Mouse (Mus musculus): ENCODE data around the gene Adipor2. TPM values are rescaled to one million over a fixed set of nuclear protein-coding genes. Genes with fewer than 3 reads are reported as not detected.

Adipor2 gene
- polyA plus RNA-seq, 1 experiment from 2014 or later = 27.9 TPM

DNA sequence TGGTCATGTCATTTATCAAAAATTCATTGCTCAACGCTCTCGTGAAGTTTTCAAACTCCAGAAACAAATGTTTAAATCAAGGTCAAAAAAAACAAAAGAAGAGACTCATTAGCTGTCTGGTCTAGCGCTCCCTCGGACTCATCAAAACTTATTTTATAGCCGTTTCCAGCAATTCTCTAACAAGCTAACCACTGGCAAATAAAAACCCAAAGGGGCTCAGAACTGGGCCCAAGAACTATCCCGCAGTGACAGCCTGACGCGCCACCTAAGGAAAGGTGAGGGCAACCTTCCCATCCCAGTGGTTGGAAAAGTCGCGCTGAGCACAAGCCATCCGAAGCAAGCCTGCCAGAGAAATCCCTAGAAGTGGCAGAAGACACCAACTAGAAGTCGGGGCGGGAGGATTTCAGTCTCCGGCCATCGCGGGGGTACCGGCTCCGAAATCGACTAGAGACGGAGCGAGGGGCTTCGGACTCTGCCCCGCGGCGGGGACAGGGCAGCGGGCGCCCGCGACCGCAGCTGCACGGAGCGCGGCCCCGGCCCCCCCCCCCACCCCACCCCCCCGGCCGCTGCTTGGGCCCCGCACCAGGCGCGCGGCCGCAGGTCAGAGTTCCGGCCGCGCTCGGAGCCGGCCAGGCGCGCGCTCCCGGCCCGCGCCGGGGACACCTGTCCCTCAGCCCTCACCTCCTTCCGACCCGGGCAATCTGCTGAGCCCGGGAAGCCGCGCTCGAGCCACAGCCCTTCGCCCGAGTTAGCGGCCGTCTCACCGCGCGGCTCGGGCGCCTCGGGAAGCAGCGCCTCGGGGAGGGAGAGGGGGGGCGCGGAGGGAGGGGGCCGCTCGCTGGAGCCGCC, 29.5 kb downstream of the Adipor2 start:
- WGBS = 1% methylated on average over 48 of the region's 76 CpGs
- peak overlapping the region; percentile 90 for H3K27ac ChIP-seq
- no peaks in the 10 kb centered on the region for H3K9me3 ChIP-seq
- H3K4me1 ChIP-seq (replicated peaks) = peaks cover 11% of the 10 kb centered on the region
- H3K36me3 ChIP-seq = no peaks in the 10 kb centered on the region
- no peaks in the 10 kb centered on the region for H3K27me3 ChIP-seq
- peak overlapping the region; percentile 67 for H3K4me2 ChIP-seq
- ATAC-seq (ENCODE audit: insufficient number of reproducible peaks, insufficient read depth, low FRiP score, low TSS enrichment, low read depth) = peak; percentile 86
- H3K4me3 ChIP-seq (replicated peaks) = peak overlapping the region; percentile 85
- H3K9ac ChIP-seq (replicated peaks) = peak overlapping the region; percentile 81

DNA sequence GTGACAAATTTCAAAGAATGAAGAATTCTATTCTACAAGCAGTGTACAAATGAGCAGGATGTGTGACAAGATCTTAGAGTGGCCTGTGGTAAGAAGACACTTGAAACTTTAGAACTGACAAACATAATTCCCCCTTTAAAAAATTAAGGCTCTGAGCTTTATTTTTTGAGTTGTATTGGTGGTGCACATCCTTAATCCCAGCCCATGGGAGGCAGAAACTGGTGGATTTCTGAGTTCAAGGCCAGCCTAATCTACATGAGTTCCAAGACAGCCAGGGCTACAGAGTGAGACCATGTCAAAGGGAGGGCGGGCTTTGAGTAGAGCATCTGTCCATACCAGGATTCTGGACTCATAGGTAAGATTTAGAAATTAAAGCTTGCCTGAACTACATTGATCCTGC, 30.7 kb downstream of the Adipor2 start:
- H3K27ac ChIP-seq = no peak overlapping the region
- H3K4me2 ChIP-seq = peak overlapping the region; percentile 67; the same call in 1 of the 2 replicates

DNA sequence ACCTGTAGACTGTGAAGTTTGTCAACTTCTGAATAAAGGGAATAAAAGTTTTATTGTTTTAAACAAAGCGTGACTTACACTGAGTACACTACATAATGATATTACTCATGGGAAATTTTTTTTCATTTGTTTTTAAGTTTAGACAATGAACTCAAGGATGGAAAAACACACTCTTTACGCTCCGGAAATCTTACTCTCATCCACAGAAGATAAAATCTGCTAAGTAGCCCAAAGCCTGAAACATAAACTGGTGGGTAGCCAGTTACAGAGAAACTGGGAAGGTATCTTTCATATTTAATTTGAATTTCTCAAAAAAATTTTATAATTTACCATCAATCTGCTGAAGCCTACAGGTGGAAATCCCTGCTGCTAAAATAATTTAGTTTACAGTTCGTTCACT, 31.1 kb downstream of the Adipor2 start:
- no peak for ATAC-seq (ENCODE audit: insufficient number of reproducible peaks, insufficient read depth, low FRiP score, low TSS enrichment, low read depth)
- no peaks in the 10 kb centered on the region for H3K36me3 ChIP-seq
- peaks cover 11% of the 10 kb centered on the region for H3K4me1 ChIP-seq (replicated peaks)
- no peak overlapping the region for H3K4me2 ChIP-seq
- no peaks in the 10 kb centered on the region for H3K9me3 ChIP-seq
- no peak overlapping the region for H3K9ac ChIP-seq (replicated peaks)
- 89% methylated on average over 4 of the region's 4 CpGs for WGBS
- H3K4me3 ChIP-seq (replicated peaks) = no peak overlapping the region
- H3K27me3 ChIP-seq = no peaks in the 10 kb centered on the region
- no peak overlapping the region for H3K27ac ChIP-seq

More for the DNA sequence above, 30.7 kb downstream of the Adipor2 start:
- ATAC-seq (ENCODE audit: insufficient number of reproducible peaks, insufficient read depth, low FRiP score, low TSS enrichment, low read depth) = no peak
- WGBS = 92% methylated on average over 1 of the region's 1 CpGs
- Histone ChIP-seq H3K4me1 (replicated peaks) (peaks cover 11% of the 10 kb centered on the region), H3K4me3 (replicated peaks) (0 out of 2 replicates have a peak overlapping the region, but pooled peaks have one; percentile 85), H3K36me3 (no peaks in the 10 kb centered on the region), H3K9ac (replicated peaks) (no peak overlapping the region), H3K9me3 (no peaks in the 10 kb centered on the region), H3K27me3 (no peaks in the 10 kb centered on the region)

DNA sequence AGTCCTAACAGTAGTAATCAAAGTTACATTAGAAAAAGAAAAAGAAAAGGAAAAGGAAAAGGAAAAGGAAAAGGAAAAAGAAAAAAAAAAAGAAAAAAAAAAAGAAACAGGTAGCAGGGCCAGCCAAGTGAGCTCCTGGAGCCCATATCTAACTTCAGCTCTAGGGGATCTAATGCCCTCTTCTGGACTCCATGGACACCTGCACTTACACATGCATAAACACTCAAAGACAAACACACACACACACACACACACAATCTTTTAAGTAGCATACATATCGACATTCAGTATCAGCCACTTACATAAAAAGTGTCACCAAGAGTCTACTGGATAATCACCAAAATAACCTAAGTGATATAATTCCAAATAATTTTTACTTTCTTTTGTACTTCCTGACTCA, 31.8 kb downstream of the Adipor2 start:
- 100% methylated on average over 1 of the region's 1 CpGs for WGBS
- H3K4me3 ChIP-seq (replicated peaks) = no peak overlapping the region
- ATAC-seq (ENCODE audit: insufficient number of reproducible peaks, insufficient read depth, low FRiP score, low TSS enrichment, low read depth) = no peak

DNA sequence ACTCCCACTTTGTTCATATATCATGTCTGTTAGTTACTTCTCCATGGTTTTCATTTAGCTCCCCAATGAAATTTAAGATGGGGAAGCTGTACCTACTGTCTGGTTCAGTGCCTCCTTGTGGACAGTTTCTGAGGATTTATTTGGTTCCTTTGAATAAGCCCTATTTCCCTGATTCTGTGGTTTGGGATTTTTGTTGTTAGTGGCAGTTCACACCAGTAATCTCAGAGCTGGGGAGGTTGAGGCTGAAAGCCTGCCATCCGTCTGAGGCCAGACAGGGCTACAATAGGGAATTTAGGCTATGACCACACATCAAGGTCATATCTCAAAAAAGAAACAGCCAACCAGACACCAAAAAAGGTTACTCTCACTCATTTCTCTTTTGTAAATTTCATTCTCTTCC, 38.9 kb downstream of the Adipor2 start:
- no peaks in the 10 kb centered on the region for H3K9me3 ChIP-seq
- no peak overlapping the region for H3K27ac ChIP-seq
- H3K36me3 ChIP-seq = no peaks in the 10 kb centered on the region
- H3K27me3 ChIP-seq = no peaks in the 10 kb centered on the region
- H3K4me1 ChIP-seq (replicated peaks) = no peaks in the 10 kb centered on the region; the same call in 1 of the 2 replicates
- no peak overlapping the region for H3K9ac ChIP-seq (replicated peaks)
- no peak for ATAC-seq (ENCODE audit: insufficient number of reproducible peaks, insufficient read depth, low FRiP score, low TSS enrichment, low read depth)
- WGBS = 80% methylated on average over 1 of the region's 1 CpGs
- H3K4me2 ChIP-seq = no peak overlapping the region
- no peak overlapping the region for H3K4me3 ChIP-seq (replicated peaks)

More for the DNA sequence above, 31.8 kb downstream of the Adipor2 start:
- Histone ChIP-seq H3K4me1 (replicated peaks) (peaks cover 11% of the 10 kb centered on the region), H3K9ac (replicated peaks) (no peak overlapping the region), H3K27me3 (no peaks in the 10 kb centered on the region), H3K9me3 (no peaks in the 10 kb centered on the region), H3K36me3 (no peaks in the 10 kb centered on the region), H3K4me2 (no peak overlapping the region), H3K27ac (no peak overlapping the region)

DNA sequence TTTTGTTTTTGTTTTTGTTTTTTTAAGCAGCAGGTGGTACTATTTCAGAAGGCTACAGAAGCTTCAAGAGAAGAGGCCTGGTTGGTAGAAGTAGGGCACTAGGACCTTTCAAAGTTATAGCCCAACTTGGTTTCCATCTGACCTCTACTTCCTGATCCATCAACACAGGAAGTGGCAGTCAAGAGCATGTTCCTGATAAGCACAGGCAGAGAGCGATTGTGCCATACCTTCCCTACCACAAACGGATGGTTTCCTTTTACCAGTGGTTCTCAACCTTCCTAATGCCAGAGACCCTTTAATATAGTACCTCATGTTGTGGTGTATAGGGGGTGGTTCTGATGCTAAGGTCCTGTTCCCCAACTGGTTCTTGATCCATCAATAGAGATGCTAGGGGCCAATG, 39.9 kb downstream of the Adipor2 start:
- H3K4me1 ChIP-seq (replicated peaks) = no peaks in the 10 kb centered on the region; the same call in 1 of the 2 replicates
- H3K27ac ChIP-seq = no peak overlapping the region
- no peaks in the 10 kb centered on the region for H3K27me3 ChIP-seq
- 60% methylated on average over 2 of the region's 2 CpGs for WGBS
- no peak overlapping the region for H3K9ac ChIP-seq (replicated peaks)
- no peaks in the 10 kb centered on the region for H3K36me3 ChIP-seq
- no peak overlapping the region for H3K4me3 ChIP-seq (replicated peaks)
- no peaks in the 10 kb centered on the region for H3K9me3 ChIP-seq
- H3K4me2 ChIP-seq = no peak overlapping the region
- no peak for ATAC-seq (ENCODE audit: insufficient number of reproducible peaks, insufficient read depth, low FRiP score, low TSS enrichment, low read depth)

DNA sequence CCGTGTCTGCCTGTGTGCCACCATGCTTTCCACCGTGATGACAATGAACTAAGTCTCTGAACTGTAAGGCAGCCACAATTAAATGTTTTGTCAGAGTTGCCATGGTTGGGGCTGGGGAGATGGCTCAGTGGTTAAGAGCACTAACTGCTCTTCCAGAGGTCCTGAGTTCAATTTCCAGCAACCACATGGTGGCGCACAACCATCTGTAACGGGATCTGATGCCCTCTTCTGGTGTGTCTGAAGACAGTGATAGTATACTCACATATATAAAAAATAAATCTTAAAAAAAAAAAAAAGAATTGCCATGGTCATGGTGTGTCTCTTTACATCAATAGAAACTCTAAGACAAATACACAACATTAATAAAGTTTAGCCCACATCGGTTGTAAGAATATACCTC, 42.5 kb downstream of the Adipor2 start:
- no peaks in the 10 kb centered on the region for H3K9me3 ChIP-seq
- no peaks in the 10 kb centered on the region for H3K36me3 ChIP-seq
- H3K4me3 ChIP-seq (replicated peaks) = no peak overlapping the region
- no peak overlapping the region for H3K9ac ChIP-seq (replicated peaks)
- no peak for ATAC-seq (ENCODE audit: insufficient number of reproducible peaks, insufficient read depth, low FRiP score, low TSS enrichment, low read depth)
- H3K27ac ChIP-seq = no peak overlapping the region
- H3K4me1 ChIP-seq (replicated peaks) = no peaks in the 10 kb centered on the region
- no peaks in the 10 kb centered on the region for H3K27me3 ChIP-seq
- 80% methylated on average over 5 of the region's 5 CpGs for WGBS
- no peak overlapping the region for H3K4me2 ChIP-seq

DNA sequence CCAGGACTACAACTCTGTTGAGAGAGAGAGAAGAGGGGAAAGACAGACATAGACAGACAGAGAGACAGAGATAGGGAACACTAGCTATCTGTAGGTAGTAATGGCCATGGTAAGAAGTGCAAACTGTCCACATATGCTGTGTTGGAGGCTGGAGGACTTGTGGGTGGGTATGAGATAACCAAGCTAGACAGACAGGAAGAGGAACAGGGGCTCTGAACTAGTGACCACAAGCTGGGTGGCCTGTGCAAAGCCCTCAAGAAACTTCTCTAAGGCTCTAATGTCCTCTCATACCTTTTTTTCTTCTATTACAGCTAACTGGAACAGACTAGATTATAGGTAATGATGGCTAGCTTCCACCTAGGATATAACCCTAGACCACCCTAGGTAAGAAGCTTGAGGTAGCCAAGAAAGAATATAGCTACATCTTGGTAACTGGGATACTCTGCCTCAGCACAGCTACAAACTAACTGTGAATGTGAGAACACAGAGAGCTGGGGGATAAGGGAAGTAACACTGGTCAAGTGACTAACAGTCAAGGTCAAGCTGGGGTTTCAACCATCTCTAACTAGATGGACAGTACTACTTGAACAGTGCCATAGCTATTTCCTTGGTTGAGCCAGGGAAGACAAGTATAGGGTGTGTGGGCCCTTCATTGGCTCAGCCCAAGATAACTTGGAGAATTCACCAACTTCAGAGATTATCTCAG, 44.4 kb downstream of the Adipor2 start:
- no peaks in the 10 kb centered on the region for H3K4me1 ChIP-seq (replicated peaks)
- H3K27ac ChIP-seq = no peak overlapping the region
- no peaks in the 10 kb centered on the region for H3K27me3 ChIP-seq
- H3K9ac ChIP-seq (replicated peaks) = no peak overlapping the region
- no peak overlapping the region for H3K4me2 ChIP-seq
- no peak overlapping the region for H3K4me3 ChIP-seq (replicated peaks)
- no peaks in the 10 kb centered on the region for H3K9me3 ChIP-seq
- peaks cover 5% of the 10 kb centered on the region for H3K36me3 ChIP-seq
- no peak for ATAC-seq (ENCODE audit: insufficient number of reproducible peaks, insufficient read depth, low FRiP score, low TSS enrichment, low read depth)

DNA sequence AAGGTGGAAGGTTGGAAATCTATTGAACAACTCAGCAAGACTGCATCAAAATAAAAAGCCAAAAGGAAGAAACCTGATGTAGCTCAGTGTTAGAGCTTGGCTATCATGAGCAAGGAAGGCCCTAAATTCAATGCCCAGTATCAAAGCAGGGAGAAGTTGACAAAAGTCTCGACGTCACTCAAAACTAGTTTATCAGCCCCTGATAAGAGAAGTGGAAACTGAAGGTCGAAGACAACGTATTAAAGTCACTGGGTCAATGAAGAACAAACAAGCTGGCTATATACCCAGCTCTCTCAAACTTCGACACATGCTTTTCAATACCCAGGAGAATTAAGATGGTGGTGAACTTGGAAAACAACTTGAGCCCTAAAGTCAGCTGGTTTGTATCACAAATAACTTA, 45.3 kb downstream of the Adipor2 start:
- Histone ChIP-seq H3K27me3 (no peaks in the 10 kb centered on the region), H3K27ac (no peak overlapping the region), H3K4me1 (replicated peaks) (no peaks in the 10 kb centered on the region), H3K9me3 (no peaks in the 10 kb centered on the region), H3K4me2 (no peak overlapping the region), H3K36me3 (peaks cover 11% of the 10 kb centered on the region), H3K9ac (replicated peaks) (no peak overlapping the region), H3K4me3 (replicated peaks) (no peak overlapping the region)
- no peak for ATAC-seq (ENCODE audit: insufficient number of reproducible peaks, insufficient read depth, low FRiP score, low TSS enrichment, low read depth)
- WGBS = 92% methylated on average over 5 of the region's 5 CpGs

DNA sequence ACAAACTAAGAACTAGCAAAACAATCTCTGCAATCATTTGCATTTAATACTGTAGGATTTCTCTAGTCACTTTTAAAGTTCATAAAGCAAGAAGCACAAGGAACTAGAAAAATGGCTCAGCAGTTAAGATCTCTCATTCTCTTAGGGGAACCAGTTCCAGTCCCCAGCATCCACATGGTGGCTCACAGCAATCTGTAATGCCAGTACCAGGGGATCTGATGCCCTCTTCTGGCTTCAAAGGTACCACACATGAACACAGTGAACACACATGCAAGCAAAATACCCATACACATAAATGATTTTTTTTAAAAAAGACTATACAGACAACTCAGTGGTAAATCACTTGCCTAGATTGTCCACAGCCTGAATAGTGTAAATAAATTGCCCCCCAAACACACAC, 45.9 kb downstream of the Adipor2 start:
- Histone ChIP-seq H3K4me3 (replicated peaks) (no peak overlapping the region), H3K9ac (replicated peaks) (no peak overlapping the region), H3K36me3 (peaks cover 14% of the 10 kb centered on the region), H3K9me3 (no peaks in the 10 kb centered on the region), H3K27me3 (no peaks in the 10 kb centered on the region), H3K27ac (no peak overlapping the region), H3K4me2 (no peak overlapping the region), H3K4me1 (replicated peaks) (no peaks in the 10 kb centered on the region)
- no peak for ATAC-seq (ENCODE audit: insufficient number of reproducible peaks, insufficient read depth, low FRiP score, low TSS enrichment, low read depth)

DNA sequence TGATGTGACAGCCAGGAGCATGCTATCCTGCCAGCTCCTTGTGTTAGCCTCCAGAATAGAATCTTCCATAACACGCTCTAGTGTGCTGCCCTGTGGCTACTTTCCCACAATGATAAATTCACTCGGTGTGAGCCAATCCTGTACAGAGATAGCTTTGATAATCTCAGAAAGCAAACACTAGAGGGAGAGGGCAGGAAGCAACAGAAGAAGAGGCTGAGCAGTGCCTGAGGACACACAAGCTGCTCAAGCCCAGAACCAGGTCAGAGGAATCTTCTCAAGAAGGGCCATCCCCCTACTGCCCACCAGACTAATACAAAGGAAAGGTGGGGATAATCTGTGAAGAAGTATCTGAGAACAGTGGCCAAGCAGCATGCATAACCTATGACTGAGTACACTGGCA, 50.1 kb downstream of the Adipor2 start:
- H3K27me3 ChIP-seq = no peaks in the 10 kb centered on the region
- H3K4me2 ChIP-seq = no peak overlapping the region
- H3K4me3 ChIP-seq (replicated peaks) = no peak overlapping the region
- no peak for ATAC-seq (ENCODE audit: insufficient number of reproducible peaks, insufficient read depth, low FRiP score, low TSS enrichment, low read depth)
- 95% methylated on average over 2 of the region's 2 CpGs for WGBS
- no peak overlapping the region for H3K9ac ChIP-seq (replicated peaks)
- peaks cover 48% of the 10 kb centered on the region for H3K36me3 ChIP-seq
- H3K27ac ChIP-seq = no peak overlapping the region
- no peaks in the 10 kb centered on the region for H3K4me1 ChIP-seq (replicated peaks)
- no peaks in the 10 kb centered on the region for H3K9me3 ChIP-seq
